Comparison of ENCODE assay signal across 20 mouse cellular contexts in genomic region chr1:106164111-106164510, GRCm38 (mm10).
"Had no signal": no experiment of that assay in that cellular context is flagged by ENCODE, and none has a peak within 500 bp of the region (broad histone marks: within the 10 kb centered on the region; RNA-seq: fewer than 3 reads in every experiment).

No protein-coding gene starts in this region.

- H3K4me3 ChIP-seq: midbrain, embryonic 10.5 days; myocyte; neural tube, embryonic 13.5 days; neural tube, embryonic 15.5 days; stomach, embryonic 15.5 days had no signal

- ATAC-seq: midbrain, embryonic 16.5 days had no signal

- DNase-seq: lung, adult 18-20 months; lung, embryonic 14.5 days; lung, postnatal 10 days; lung, postnatal 4 days; midbrain, embryonic 14.5 days; retina, postnatal 1 day; right cerebral cortex, adult 18-20 months; right cerebral cortex, postnatal 25 days; right cerebral cortex, postnatal 4 days; spleen, adult 18-20 months; thymus, adult 2 months; thymus, postnatal 25 days; thymus, postnatal 4 days had no signal

- H3K4me1 ChIP-seq: stomach, embryonic 15.5 days had no signal

- H3K27ac ChIP-seq: midbrain, embryonic 10.5 days; neural tube, embryonic 13.5 days; neural tube, embryonic 15.5 days; stomach, embryonic 15.5 days; stomach, postnatal 0 days had no signal

- H3K9ac ChIP-seq: lung, embryonic 14.5 days; neural tube, embryonic 13.5 days; neural tube, embryonic 15.5 days; stomach, embryonic 15.5 days had no signal

- H3K4me2 ChIP-seq: lung, embryonic 14.5 days; neural tube, embryonic 13.5 days; neural tube, embryonic 15.5 days; stomach, embryonic 15.5 days had no signal

- H3K36me3 ChIP-seq: midbrain, embryonic 10.5 days; neural tube, embryonic 13.5 days; neural tube, embryonic 15.5 days; stomach, embryonic 15.5 days had no signal

- H3K27me3 ChIP-seq: neural tube, embryonic 13.5 days; neural tube, embryonic 15.5 days; stomach, embryonic 15.5 days had no signal

- H3K9me3 ChIP-seq: midbrain, embryonic 10.5 days; neural tube, embryonic 13.5 days; neural tube, embryonic 15.5 days; stomach, embryonic 15.5 days had no signal
